Mouse (Mus musculus) spleen, postnatal 36 days (tissue): ENCODE data around the gene Zim1.

Experiments used
- DNase-seq, 2 experiments: peaks; one replicate each; pipeline ENCODE4 v3.0.0; 2022; ENCODE audit warnings: low spot score in 2 of 2, mixed read lengths in 1 of 2

Zim1 gene

GRCm38 (mm10) chr7:6651221-6651620, 45.0 kb downstream of the Zim1 start:
- no peak for DNase-seq

DNA sequence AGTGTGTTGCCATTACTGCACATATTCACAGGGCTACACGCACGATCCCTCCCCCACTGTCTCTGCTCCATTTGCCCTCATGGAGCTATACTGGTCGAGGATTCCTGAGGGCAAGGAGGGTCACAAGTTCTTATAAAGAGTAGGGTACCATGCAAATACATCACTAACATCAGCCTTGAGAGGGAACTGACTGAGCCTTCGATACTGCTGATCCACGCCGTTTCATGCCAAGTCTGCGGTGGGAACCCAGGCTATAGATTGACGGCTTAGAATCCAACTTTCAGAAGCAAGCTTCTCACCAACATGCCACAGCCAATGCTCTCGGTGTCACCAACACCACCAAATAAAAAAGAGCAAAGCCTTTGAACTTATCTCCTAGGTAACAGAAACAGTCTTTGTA, 45.7 kb downstream of the Zim1 start:
- no peak for DNase-seq

GRCm38 (mm10) chr7:6645821-6646220, 50.4 kb downstream of the Zim1 start:
- no peak for DNase-seq

- DNase-seq: no peak
Measured at GRCm38 (mm10) chr7:6638076-6638475, 58.2 kb downstream of the Zim1 start.

GRCm38 (mm10) chr7:6636741-6637140, 59.5 kb downstream of the Zim1 start:
- DNase-seq: no peak

DNA sequence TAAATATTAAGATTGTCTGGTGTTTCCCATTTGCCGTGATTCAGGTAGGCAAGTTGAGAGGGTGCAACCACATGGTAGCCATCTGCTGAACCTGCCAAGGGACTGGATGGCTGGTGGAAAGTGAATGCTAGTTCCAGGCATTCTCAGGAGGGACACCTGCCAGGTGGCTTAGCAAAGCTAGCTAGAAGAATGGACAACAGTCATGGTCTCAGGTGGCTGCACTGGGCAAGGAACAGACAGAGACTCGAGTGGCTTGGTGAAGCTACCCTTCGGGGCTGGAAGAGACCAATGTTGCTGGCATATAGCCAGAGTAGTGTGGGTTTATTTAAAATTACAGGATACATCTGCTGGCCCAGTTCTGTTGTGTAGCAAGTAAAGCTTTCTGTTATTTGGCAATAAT, 60.4 kb downstream of the Zim1 start:
- DNase-seq: no peak
